Mouse (Mus musculus): Measurements from ENCODE around the gene 9430097D07Rik.
A peak's percentile ranks its signal among the peaks of the same experiment; 100 is the strongest.

The 9430097D07Rik gene

GRCm38 (mm10) chr2:32575586-32576160 is at the start of gene 9430097D07Rik:
TSS of gene 9430097D07Rik (minus strand) at chr2:32575684.
- DNase-seq (ENCODE audit: low read depth, low spot score) = peak; percentile 81

GRCm38 (mm10) chr2:32624111-32624748 is 48.7 kb upstream of the 9430097D07Rik start:
- DNase-seq (ENCODE audit: low read depth, low spot score) = no peak

- no peak for DNase-seq (ENCODE audit: low read depth, low spot score)
Measured at GRCm38 (mm10) chr2:32621517-32621859, 46.0 kb upstream of the 9430097D07Rik start, which contains the start of gene Ak1. TSS of gene Ak1 (plus strand) at chr2:32621758.

DNA sequence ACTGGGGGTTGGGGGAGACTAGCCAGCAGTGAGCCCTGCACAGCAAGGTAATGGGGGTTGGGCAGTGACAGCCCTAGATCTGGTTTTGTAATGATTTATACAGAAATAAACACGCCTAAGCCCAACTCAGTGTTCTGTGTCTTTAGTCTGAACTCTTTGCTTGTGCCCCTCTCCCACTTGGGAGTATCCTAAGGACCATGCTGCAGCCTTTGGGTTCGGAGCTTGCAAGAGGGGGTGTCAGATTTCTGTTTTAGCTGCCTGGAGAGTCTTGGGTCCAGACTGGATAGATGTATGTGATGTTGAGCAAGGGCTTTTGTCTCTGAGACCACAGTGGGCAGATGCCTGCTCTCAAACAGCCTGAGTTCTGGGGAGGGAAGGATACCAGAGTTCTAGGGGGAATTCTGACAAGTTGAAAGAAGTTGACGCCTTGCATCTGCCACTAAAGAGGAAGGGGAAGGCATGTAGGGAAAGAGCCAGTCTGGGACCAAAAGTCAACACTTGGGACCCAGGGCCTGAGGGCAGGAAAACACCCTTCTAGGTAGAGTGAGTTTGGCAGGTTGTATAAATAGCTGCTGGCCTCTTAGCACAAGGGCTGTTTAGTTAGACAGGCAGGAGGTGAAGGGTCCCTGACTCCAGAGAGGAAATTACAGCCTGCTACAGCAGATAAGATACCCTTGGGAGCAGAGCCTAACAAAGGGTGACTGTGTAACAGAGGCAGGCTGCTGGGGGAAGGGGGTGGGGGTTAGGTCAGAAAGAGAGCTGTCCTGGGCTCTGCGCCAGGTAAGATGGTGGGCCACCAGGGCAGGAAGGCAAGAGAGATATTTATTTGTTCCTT is 45.4 kb upstream of the 9430097D07Rik start:
- no peak for DNase-seq (ENCODE audit: low read depth, low spot score)

DNA sequence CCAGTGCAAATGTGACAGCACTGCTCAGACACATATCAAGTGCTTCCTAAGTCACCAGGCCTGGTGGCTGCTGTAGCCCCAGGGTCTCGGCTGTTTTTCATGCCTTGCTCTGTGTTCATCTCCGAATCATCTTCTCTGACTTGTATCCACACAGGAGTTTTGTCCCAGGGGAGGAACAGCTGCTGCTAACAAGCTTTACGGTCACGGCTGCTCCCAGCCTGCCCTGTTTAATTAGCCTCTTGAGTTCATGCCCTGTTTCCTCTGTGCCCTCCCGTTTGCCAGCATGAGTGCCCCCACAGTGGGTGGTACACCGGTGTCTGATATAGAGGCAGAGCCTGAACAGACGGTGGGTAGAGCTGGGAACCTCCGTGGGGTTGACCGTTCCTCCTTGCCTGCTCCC is 42.6 kb upstream of the 9430097D07Rik start:
- no peak for DNase-seq (ENCODE audit: low read depth, low spot score)

DNA sequence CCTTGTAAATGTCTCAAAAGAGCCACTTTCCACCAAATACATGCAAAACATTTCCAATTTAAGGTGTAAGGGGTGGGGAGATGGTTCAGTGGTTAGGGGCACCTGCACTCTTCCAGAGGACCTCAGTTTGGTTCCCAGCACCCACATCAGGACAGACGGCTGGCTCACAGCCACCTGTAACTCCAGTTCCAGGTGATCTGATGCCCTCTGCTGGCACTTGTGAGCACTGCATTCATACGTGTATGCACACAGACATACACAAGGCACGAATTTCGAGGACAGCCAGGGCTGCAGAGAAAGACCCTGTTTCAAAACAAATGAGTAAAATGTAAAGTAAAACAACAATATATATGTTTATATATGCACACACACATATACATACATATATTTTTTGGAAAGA is 42.1 kb upstream of the 9430097D07Rik start:
- peak; percentile 45 for DNase-seq (ENCODE audit: low read depth, low spot score)

DNA sequence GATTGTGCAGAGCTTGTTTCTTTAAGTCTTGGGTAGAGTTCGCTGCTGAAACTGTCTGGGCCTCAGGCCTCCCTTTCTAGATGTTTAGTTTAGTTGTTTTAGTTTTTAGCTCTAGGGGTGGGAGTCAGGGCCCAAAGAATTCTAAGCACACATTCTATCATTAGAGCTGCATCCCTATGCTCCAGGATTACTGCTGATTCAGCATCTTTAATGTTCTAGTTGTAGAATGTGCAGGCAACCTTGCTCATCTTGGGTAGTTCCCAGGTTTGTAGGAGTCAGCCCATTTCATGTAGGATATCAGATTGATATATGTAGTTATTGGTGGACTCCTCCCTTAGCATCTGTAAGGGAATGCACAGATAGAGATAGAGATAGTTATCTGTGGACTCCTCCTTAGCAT is 41.6 kb upstream of the 9430097D07Rik start:
- no peak for DNase-seq (ENCODE audit: low read depth, low spot score)

GRCm38 (mm10) chr2:32612274-32612673 is 36.8 kb upstream of the 9430097D07Rik start:
- no peak for DNase-seq (ENCODE audit: low read depth, low spot score)

- DNase-seq (ENCODE audit: low read depth, low spot score) = peak; percentile 36
Measured at GRCm38 (mm10) chr2:32610610-32611229, 35.2 kb upstream of the 9430097D07Rik start.

GRCm38 (mm10) chr2:32608778-32609435 is 33.4 kb upstream of the 9430097D07Rik start:
- DNase-seq (ENCODE audit: low read depth, low spot score) = no peak

GRCm38 (mm10) chr2:32608141-32608777 is 32.8 kb upstream of the 9430097D07Rik start:
- DNase-seq (ENCODE audit: low read depth, low spot score) = peak; percentile 44

- peak; percentile 70 for DNase-seq (ENCODE audit: low read depth, low spot score)
Measured at GRCm38 (mm10) chr2:32607262-32607947, 31.9 kb upstream of the 9430097D07Rik start.

DNA sequence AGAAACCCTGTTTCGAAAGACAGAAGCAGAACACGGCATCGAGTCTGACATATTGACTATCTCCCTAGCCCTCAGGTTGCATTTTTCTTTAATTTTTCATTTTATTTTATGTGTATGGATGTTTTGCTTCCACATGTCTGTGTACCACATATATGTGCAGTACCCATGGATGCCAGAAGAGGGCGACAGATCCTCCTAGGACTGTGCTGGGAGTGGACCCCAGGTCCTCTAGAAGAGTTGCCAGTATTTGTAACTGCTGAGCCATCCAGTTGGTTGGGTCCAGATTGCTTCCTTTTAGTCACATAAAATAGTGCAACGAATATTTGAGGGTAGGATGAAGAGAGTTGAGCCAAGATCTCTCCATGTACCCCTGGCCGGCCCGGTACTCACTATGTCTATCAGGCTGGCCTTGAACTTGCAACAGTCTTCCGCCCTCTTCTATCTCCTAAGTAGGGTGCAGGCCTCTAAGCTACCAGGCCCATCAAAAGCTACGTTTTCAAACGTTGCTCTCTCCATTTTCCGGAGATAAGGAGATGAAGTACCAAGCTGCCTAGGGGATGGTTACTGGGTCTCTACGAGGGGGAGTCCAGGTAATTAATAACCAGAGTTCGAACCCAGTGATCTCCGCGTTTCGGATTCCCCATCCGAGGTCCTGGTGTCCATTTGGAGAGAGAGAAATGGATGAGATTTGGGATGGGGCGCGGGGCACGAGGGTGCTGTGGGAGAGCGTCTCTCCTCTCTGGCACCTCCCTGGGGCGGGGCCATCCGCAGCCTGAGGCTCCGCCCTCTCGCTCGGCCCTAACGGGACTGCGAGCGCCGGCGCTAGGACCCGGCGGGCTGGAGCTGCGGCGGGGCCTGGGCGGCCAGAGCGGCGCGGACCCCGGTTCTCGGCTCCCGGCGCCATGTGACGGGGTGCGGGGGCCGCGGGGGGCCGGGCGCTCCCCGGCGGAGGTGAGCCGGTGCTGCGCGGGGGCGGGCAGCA is 31.0 kb upstream of the 9430097D07Rik start:
- DNase-seq (ENCODE audit: low read depth, low spot score) = peak; percentile 82

DNA sequence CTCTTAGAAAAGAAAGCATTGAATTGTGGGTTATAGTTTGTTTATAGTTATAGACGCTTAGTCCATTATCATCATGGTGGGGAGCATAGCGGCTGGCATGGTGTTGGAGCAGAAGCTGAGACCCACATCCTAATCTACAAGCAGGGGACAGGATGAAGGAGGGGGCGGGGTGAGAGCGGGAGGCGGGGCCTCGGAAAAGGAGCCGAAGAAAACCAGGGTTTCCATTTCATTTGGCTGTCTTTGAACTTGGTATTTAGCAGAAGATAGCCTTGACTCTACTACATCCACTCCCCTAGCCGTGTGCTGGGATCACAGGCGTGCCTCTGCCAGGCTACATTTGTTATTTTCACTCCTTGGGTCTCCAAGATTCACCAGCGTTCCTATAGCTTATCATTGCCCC is 29.1 kb upstream of the 9430097D07Rik start:
- DNase-seq (ENCODE audit: low read depth, low spot score) = no peak

DNA sequence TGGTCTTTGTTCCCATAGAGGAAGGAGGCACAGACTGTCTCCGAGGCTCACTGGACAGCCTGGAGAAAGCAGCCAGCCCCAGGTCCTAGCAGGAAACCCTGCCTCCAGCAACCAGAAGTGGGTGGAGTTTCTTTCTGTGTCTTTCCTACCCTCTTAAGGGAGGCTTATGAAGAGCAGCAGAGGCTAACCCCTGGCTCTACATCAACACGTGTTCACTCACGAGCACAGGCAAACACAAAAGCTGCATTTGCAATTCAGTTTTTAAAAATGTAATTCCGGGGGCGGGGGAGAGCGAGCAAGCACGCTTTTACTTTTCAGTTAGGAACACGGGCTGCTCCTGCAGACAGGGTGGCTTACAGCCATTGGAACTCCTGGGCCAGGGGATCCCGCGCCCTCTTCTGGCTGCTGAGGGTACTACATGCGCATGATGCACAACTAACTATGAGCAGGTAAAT is 27.1 kb upstream of the 9430097D07Rik start:
- DNase-seq (ENCODE audit: low read depth, low spot score) = peak; percentile 91

DNA sequence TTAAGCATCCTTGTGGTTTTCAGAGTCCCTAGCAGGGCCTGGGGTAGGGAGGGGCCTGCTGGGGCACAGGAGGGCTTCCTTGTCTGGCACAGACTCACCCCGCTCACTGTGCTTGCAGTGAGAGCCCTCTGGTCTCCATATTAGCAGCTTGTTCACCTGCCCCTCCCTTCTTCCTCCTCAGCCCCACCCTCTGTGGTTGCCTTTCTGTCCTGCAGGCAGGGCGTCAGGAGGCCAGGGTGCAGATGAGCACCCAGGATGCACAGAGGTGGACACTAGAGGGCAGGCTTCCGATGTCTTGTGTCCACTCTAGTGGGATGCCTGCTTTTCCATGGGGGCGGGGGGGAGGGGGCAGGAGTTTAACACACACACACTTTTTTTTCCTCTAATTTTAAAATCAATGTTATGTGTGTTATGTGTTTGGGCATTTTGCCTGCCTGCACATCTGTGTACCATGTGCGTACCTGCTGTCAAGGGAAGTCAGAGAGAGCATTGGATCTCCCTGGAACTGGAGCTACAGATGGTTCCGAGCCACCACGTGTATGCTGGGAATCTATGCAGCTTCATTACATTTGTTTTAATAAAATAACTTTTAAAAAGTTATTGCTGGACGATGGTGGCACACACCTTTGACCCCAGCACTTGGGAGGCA is 26.1 kb upstream of the 9430097D07Rik start:
- DNase-seq (ENCODE audit: low read depth, low spot score) = peak; percentile 68

DNA sequence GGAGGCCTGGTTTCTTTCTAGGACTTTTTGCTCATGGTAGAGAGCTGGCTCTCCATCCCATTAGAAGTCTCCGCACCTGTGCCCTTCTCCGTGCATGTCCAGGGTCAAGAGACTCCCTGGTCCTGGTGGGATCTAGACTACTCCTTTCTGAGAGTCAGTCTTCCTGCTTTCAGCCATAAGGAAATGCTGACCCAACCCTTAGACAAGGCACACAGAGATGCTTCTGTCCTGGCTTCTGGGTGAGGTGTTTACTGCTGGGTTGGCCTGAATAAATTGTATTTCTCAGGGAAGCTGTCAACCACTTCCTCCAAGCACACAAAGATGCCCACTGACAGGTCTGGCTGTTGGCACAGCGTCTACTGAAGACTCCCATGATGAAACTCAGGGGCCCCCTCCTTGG is 23.9 kb upstream of the 9430097D07Rik start, which contains the start of gene St6galnac6:
St6galnac6 (plus strand) TSS at position 301 of the 400 bp plus-strand sequence.
- no peak for DNase-seq (ENCODE audit: low read depth, low spot score)

DNA sequence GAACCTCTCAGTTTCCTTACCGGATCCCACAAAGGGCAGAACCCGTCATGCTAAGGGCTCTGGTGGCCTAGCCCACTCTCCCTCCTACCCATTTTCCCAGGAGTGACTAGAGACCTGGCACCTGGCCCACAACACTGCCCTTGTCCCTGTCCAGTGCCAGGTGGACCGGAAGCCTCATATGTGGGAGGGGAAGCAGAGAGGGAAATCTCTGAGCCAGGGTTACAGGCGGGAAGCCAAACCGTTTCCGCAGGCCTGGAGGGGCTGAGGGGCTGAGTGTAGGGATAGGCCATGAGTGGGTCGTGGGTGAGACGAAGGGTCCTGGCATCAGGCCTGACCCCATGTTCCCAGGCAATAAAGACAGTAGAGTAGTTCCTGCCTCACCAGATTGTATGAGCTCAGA is 23.0 kb upstream of the 9430097D07Rik start:
- no peak for DNase-seq (ENCODE audit: low read depth, low spot score)

GRCm38 (mm10) chr2:32597699-32598098 is 22.2 kb upstream of the 9430097D07Rik start:
- DNase-seq (ENCODE audit: low read depth, low spot score) = no peak
